Mouse (Mus musculus) granulocyte monocyte progenitor cell, adult 5-6 weeks (primary cell): ENCODE results near the gene Mbnl2. TPM values are rescaled to one million over a fixed set of nuclear protein-coding genes. Genes with fewer than 3 reads are reported as not detected.

Source experiments
- ATAC-seq: replicated peaks from 2 replicates; pipeline ENCODE4 v1.8.0; 2016; ENCODE audit warnings: mild to moderate bottlenecking, moderate TSS enrichment, inconsistent platforms; ENCODE audit not compliant: poor library complexity, severe bottlenecking
- total RNA-seq, 2 experiments: library from RNA; stranded (forward) in 1 of 2; stranded (reverse) in 1 of 2; fragments of 200-712, 200-1000 nt in 1 of 2; fragments of >200 nt in 1 of 2; fragmentation: Nextera tagmentation in 1 of 2; gene quantifications; 2 replicates each; pipeline ENCODE4 v1.2.3; 2014 to 2017

Mbnl2 gene
- total RNA-seq, 2 experiments from 2014 or later, result 55.0 to 66.8 TPM

GRCm38 (mm10) chr14:120349332-120349731, 73.9 kb downstream of the Mbnl2 start:
- ATAC-seq, result no peak

DNA sequence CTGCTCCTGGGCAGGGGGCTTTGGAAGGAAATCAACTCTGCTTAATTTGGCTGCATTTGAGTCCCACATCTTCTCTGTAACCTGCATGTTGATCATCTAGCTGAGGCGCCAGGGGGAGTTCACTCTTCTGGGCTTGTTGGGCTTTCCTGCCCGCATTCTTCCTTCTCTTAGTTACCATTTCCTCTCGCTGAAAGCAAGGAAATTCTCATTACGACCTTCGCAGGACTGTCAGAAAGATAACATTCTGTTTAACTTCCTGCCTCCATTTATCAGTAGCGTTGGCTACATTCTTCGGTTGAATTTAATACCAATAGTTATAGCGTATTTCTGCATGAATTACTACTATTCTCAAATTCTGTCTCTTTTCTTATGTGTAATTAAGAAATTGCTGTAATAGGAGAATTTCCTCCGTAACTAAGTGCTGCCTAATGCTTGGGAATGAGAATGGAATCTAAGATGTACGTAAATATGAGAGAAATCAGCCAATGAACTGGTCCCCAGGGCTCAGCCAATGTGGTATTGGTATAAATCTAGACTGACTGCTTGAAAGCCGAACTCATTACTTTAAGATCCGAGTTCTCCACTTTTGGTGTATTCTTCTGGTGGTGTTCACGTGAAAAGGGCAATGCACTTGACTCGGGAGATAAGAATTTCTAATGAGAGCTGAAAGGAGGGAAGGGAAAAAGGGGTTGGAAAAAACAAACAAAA, 76.8 kb downstream of the Mbnl2 start:
- no peak for ATAC-seq

DNA sequence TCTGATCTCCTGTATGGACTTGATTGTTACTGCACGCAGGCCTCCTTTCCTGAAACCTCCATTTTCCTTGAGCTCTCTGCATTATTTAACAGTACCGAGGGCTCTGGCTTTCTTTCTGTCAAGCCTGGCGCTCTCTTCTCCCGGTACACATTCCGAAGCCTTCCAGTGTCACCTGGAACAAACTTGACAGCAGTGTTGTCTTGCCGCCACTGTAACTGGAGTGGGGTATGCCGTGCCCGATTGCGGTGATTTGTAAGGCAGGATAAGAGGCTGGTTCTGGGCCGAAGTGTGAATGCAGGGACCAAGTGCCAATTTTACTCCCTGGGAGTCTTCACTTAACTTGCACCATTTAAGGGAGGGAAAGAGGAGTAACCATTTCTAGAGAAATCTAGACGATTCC, 77.7 kb downstream of the Mbnl2 start:
- no peak for ATAC-seq

DNA sequence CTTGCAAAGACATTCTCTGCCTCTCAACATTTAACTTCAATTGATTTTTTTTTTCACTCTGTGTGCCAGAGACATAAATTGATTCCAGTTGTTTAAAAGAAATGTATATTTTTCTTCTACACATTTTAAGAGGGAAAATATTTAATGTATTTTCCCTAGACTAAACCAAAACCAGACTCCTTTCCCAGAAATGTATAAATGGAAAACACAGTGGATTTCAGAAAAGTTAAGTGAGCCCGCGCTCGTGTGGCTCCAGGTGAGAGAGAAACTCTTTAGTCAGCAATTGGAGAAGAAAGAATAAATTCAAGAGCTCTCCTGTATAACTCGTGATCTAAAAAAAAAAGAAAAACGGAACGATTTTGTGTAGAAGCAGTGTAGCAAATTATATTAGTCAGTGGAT, 79.1 kb downstream of the Mbnl2 start:
- ATAC-seq, result no peak

DNA sequence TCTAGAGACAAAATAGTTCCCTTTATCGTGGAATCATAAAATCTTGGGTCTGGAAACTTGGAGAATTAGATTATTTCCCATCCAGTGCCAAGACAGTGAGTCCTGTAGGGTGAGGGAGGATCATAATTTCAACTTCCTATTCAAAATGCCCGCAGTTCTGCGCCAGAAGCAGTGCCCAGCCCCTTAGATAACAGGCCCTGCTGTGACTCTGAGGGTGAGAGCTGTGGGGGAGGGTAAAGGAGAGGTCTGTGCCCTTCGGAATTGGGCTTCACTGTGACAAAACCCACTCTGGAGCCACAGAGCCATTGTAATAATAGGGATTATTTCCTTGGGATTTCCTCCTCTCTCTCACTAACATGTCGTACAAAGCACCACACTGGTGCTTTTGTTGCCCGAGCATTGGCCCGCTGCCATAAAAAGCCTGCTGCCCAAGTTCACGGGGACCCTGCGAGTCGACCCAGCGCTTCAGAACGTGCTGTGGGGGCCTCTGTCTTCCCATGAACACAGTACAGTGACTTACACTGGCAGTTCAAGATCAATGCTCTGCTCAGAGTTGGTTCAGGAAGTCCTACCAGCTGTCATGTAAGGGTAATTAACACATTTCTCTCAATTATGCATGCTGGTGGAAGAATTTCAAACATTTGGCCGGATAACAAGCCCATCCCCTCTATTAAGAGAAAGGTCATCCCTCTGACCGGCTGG, 79.7 kb downstream of the Mbnl2 start:
- ATAC-seq, result peak; percentile 53

DNA sequence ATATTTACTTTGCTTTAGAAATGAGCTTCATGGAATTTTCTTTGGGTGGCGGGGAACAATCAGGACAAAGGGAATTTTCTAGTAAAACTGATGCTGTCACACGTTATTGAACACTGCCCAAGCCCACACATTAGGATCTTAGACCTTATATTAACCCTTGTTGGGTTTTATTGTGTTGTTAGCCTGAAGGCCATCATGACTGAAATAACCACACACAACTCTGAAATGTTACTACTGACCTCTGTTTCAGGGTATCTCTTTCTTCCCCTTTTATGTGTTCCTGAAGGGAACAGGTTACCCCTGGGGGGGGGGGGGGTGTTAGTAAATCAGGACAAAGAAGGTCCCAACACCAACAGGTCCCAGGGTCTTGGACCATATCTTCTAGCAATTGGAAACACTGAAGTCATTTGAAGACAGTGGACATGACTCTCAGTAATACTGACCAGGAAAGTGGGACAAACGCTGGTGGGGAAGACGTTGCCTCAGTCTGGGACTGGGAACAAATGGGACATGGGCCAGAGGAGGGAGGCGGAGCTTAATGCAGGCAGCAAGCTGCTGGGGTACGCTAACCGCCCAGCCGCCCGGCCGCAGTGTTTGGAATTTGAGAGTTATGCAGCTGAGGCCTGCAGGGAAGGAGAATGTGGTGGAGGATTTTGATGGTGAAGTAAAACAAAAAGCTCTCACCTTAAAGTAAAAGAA, 80.4 kb downstream of the Mbnl2 start:
- no peak for ATAC-seq

GRCm38 (mm10) chr14:120357321-120358070, 82.0 kb downstream of the Mbnl2 start:
- no peak for ATAC-seq

- ATAC-seq, result peak; percentile 56; the same call in 1 of the 2 replicates
These were observed 84.1 kb downstream of the Mbnl2 start for GRCm38 (mm10) chr14:120359608-120360007.

DNA sequence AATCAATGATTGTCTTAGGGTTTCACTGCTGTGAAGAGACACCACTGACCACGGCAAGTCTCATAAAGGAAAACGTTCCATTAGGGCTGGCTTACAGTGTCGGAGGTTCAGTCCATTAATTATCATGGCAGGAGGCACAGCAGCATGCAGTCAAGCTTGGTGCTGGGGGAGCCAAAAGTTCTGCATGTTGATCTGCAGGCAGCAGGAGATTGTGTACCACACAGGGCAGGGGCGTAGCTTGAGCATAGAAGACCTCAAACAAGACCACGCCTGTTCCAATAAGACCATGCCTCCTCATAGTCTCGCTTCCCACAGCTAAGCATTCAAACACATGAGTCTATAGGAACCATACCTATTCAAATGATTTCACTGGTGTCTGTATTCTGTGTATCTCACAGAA, 85.7 kb downstream of the Mbnl2 start:
- ATAC-seq, result no peak

DNA sequence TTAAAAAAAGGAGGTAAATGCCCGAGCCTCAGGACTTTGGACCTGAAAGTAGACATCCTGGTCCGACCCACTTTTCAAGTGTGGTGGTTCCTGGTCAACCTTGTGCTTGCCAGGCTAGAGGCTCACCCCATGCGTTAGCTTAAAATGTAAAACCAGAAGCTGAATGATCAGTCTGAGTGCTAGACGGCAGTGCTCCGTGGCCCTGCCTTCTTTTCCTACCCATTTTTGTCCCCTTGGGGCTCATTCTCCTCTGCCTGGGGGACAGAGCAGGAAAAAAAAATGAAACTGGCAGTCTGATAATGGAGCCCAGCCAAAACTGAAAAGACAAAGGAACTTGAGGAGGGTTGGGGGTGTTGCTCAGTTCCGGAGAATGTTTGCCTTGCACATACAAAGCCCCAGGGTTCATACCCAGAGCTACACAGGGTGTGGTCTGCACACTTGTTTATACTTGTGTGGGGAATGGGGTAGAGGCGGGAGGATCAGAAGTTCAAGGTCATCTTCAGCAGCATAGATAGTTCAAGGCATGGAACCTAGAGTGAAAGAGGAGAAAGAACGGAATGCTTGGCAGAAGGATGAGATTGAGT, 87.0 kb downstream of the Mbnl2 start:
- peak; percentile 34; the same call in 1 of the 2 replicates for ATAC-seq

DNA sequence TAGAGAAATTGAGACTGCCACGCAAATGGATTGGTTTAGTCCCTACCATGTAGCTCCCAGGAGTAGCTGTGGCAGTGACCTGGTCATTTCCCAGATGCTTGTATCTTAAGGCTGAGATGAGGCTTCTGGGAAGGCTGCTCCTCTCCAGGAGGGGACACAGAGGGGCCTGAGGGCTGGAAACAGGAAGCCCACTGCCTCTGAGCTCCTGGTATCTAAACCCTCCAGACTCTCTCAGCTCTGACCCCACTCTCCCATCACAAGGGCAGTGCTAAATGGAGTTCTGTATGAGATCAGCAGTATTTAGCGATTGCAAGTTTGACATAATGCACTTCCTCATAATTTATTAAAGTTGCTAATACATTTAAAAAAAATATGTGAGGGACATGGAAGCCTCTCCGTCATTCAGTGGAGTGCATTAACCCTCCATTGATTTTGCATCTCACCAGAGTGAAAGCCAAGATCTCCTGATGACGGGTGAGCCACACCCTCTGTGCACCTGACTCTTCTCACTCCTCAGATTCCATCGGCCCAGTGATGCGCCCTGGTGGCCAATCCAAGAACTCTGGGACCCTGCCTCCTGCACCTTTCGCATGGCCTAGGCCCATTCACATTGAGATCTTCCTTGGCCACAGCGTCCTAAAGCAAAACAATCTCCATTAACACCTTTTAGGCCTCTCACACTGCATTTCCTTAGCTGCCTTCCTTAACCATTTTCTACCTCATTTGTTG, 87.8 kb downstream of the Mbnl2 start:
- peak; percentile 33 for ATAC-seq

DNA sequence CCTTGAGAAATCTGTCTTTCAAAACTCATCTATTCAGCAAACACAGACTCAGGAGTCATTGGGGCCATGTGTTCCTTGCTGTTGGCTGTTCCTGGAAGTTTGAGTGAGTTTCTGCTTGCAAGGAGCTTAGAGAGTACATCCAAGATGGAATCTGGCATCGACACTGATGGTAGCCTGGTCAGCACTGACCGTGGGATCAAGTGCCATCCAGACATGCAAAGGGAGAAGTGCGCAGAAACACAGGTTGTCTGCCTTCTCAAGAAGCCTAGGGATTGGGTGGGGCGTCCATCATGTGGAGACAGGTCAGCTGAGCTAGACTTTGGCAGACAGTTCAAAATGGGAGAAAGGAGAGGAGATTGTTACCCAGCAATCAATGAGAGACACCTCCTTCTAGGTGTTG, 89.6 kb downstream of the Mbnl2 start:
- no peak for ATAC-seq

DNA sequence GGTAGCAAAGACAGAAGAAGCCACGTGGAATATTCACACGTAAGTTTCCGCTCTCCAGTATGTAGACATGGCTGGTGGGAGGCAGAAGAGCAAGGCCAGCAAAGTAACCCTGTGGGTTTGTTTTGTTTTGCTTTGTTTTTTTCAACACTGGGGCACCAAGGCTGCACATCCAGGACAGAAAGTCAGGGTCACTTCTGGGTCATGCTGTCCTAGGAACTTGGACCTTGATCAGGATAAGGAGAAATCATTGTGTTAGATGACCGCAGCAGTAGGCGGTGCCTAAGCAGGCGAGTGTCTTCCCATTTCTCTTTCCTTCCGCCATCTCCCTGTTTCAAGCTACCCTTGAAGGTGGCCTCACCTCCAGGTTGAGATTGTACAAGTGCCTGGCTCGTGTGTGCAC, 91.5 kb downstream of the Mbnl2 start:
- no peak for ATAC-seq

DNA sequence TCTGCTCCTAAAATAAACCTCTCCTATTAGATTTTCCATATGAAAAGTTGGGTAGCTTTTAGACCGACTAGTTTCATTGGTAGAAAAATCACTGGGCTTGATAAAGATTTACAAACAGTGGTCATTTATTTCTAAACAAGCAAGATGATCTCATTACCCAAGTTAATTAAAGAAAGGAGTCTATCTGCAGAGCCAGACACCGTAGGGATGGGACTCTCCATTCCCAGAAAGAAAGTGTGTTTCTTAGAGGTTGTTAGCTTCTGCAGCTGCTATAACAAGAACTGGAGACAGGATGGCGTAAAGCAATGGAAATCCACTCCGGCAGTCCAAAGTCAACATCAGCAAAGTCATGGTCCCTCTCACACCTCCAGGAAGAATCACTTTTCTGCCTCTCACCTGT, 92.1 kb downstream of the Mbnl2 start:
- no peak for ATAC-seq

- no peak for ATAC-seq
These were observed 93.0 kb downstream of the Mbnl2 start for GRCm38 (mm10) chr14:120368456-120368855.

DNA sequence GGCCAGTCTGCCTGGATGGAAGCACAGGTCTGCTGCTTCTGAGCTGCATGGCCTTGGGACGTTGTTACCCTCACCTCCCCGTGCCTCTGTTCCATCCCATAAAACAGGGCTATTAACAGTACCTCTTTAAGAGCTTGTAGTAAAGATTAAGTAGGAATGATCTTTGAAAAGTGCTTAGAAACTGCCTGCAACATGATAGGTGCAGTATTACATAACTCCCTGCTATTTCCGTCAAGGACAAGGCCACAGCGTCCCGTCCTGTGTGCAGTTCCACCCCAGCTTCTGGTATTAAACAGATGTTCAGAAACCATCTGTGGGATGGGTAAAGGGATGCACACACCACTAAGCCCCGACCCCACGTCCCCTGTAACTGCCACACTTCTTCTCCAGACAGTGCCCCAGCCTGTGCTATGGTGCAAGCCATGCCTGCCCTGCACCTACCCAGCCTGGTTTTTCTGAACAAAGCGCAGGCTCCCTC, 93.5 kb downstream of the Mbnl2 start:
- ATAC-seq, result peak; percentile 81

- ATAC-seq, result no peak
These were observed 94.6 kb downstream of the Mbnl2 start for GRCm38 (mm10) chr14:120370044-120370443.

DNA sequence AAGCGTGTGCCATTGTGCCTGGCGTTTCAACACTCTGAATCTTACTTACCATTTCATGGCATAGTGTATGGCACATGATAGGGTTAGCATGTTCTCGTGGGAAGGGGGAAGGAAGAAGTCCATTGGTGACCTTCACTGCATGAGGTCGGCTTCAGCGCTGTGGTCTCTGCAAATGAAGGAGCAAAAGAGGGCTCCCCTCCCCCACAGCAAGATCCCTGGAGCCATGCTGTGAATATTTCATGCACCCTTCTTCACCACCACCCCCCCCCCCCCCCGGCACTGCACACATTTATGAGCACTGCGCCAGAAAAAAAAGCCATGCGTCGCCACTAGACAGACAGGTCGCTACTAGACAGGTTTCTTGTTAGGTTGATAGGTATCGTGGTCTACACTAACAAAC, 95.2 kb downstream of the Mbnl2 start:
- no peak for ATAC-seq

DNA sequence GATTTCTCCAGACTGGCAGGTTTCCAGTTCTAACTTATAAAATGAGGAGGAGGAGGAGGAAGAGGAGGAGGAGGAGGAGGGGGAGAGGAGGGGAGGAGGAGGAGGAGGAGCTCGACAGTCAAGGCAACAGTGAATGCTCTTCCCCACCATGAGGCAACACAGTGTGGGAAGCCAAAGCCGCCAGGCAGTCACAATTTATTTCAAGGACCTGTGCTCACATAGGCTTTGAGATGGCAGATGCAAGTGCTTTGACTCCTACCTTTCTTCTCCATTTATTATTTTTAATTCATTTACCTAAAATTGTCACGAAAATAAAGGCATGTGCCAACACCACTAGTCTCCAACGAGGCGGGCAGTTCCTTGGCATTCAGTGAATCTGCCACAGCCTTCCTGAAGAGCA, 95.7 kb downstream of the Mbnl2 start:
- ATAC-seq, result peak; percentile 28; the same call in 1 of the 2 replicates
